Mouse (Mus musculus) liver, postnatal 0 days (tissue): ENCODE data around the gene Zfp600. TPM values are rescaled to one million over a fixed set of nuclear protein-coding genes. Genes with fewer than 3 reads are reported as not detected.
"Not testable (repeated sequence)": the region's sequence is repeated elsewhere in the genome, so short reads cannot be mapped to it uniquely, and the experiment has no call there.

ENCODE experiments used
- ATAC-seq: fragments of 200-750 bp; cut with Nextera tagmentation; 2 replicates; pipeline ENCODE4 v1.8.0; 2017; ENCODE audit warnings: mild to moderate bottlenecking, moderate library complexity
- DNase-seq: peaks from one replicate; pipeline ENCODE4 v3.0.0-alpha.2; 2016
- H3K27ac ChIP-seq: fragments of 300-500 bp; sonication (generic); 2 replicates; pipeline ENCODE4 v1.5.1; 2014; ENCODE audit warnings: antibody characterized with exemption, moderate library complexity, mild to moderate bottlenecking, low read depth
- H3K27me3 ChIP-seq: fragments of 300-500 bp; sonication (generic); 2 replicates; pipeline ENCODE4 v1.6.1; 2014; ENCODE audit warnings: low read length, control low read depth, mixed read lengths; ENCODE audit not compliant: insufficient read depth
- H3K36me3 ChIP-seq: fragments of 300-500 bp; sonication (generic); replicated peaks from 2 replicates; pipeline ENCODE4 v1.6.1; 2014; ENCODE audit warnings: mild to moderate bottlenecking, control low read depth, low read length, moderate library complexity, mixed read lengths; ENCODE audit not compliant: insufficient read depth
- H3K4me1 ChIP-seq: fragments of 300-500 bp; sonication (generic); 2 replicates; pipeline ENCODE4 v1.6.1; 2014; ENCODE audit warnings: antibody characterized with exemption, mild to moderate bottlenecking, control low read depth; ENCODE audit not compliant: insufficient read depth
- H3K4me2 ChIP-seq: fragments of 300-500 bp; sonication (generic); 2 replicates; pipeline ENCODE4 v1.6.1; 2014; ENCODE audit warnings: low read depth, mild to moderate bottlenecking, low read length, moderate library complexity, mixed read lengths
- H3K4me3 ChIP-seq: fragments of 300-500 bp; sonication (generic); 2 replicates; pipeline ENCODE4 v1.5.1; 2014; ENCODE audit warnings: low read depth, low read length
- H3K9ac ChIP-seq: fragments of 300-500 bp; sonication (generic); replicated peaks from 2 replicates; pipeline ENCODE4 v1.6.1; 2014; ENCODE audit warnings: mild to moderate bottlenecking, moderate library complexity
- H3K9me3 ChIP-seq: fragments of 300-500 bp; sonication (generic); 2 replicates; pipeline ENCODE4 v1.6.1; 2016; ENCODE audit warnings: mild to moderate bottlenecking, control low read depth, low read length, mixed read lengths
- WGBS: fragments of 180-500 bp; shearing (Covaris S2); extraction: QIAGEN DNeasy Blood & Tissue Kit; methylation state at CpG from one replicate; pipeline ENCODE4 v1.1.7; 2014; ENCODE audit not compliant: insufficient replicate concordance; 5-methylcytosine and 5-hydroxymethylcytosine counted together
- polyA plus RNA-seq: library from polyadenylated mRNA; unstranded; fragments of >200 nt; fragmentation: Nextera tagmentation; extraction: Ambion mirVana; gene quantifications from 2 replicates; pipeline ENCODE4 v1.2.1, GENCODE M21; 2015

Gene Zfp600
- polyA plus RNA-seq, 1 experiment from 2014 or later, result not detected

DNA sequence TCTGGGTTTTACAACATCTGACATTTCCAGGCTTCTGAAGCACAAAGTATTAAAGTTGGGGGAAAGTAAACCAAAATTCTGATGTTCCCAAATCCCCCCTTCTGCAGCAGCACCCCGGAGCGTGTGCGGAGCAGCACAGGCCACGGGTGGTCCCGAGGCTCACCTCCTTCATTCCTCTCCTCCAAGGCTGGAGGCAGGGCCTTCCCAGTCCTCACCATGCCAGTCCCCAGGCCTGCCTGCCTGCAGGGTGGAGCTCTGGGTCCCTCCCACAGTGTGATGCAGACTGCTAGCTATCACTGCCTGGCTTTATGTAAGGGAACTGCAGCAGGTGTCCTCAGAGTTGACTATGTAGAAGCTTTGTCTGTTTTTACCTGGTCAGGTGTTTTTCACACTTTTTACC, 85.5 kb downstream of the Zfp600 start:
- ATAC-seq, H3K4me2 ChIP-seq, H3K9ac ChIP-seq, H3K4me1 ChIP-seq, H3K9me3 ChIP-seq, DNase-seq, H3K4me3 ChIP-seq, H3K36me3 ChIP-seq, H3K27me3 ChIP-seq, H3K27ac ChIP-seq: not testable (repeated sequence)
- 53% methylated on average over 5 of the region's 5 CpGs for WGBS

Other genes with a start within 250 kb of the Zfp600 start
- gene Zfp987, start 59.5 kb upstream of the Zfp600 start, polyA plus RNA-seq, result 0.07 and 0.09 TPM in 2 replicates